18 mouse cellular contexts compared by ENCODE assay signal in the genomic region with DNA sequence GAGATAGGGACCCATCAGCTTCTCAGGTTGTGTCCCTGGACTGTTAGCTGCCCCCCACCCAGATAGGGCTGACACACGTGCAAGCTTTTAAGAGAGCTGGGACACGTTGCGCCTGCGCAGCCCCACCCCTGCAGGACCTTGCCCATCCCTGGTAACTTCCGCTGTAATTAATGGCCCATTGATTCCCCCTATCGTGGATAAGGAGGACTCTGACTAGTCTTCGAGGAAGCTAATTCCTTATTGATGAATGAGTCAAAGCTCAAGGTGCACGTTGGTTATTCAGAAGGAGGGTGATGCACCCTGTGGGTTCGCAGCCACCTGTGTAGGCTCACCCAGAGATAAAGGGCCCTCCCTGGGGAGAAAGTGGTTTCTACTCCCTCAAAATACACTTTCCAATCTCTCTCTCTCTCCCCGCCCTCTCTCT. TPM values are rescaled to one million over a fixed set of nuclear protein-coding genes. Genes with fewer than 3 reads are reported as not detected.
DNase-seq lines count a peak whose midpoint lies in the region; ATAC-seq and TF ChIP-seq lines count a peak whose summit lies in the region.
"Had no signal": no experiment of that assay in that cellular context is flagged by ENCODE, and none has a peak within 500 bp of the region (broad histone marks: within the 10 kb centered on the region; RNA-seq: fewer than 3 reads in every experiment).

No protein-coding gene starts in this region.

- peak; percentile 57 for DNase-seq in kidney, postnatal 0 days (ENCODE audit: low spot score)
- no peak for DNase-seq in kidney, postnatal 36 days
- peak; percentile 76 for DNase-seq in splenic B cell, adult 2 months (ENCODE audit: low read depth, low spot score)
- DNase-seq in embryo, embryonic 10 days (ENCODE audit: low spot score) = no peak
- DNase-seq: adrenal gland, postnatal 36 days; cerebellum, adult 11 months; kidney, adult 11 months; lung, adult 2 months; right cerebral cortex, postnatal 25 days; thymus, postnatal 14 days had no signal

- no peak overlapping the region for H3K4me2 ChIP-seq in kidney, postnatal 0 days (ENCODE audit: low read length)
- H3K4me2 ChIP-seq in intestine, embryonic 16.5 days (ENCODE audit: low read depth, low read length) = peak overlapping the region; percentile 37; the same call in 1 of the 2 replicates
- no peak overlapping the region for H3K4me2 ChIP-seq in hindbrain, embryonic 16.5 days (ENCODE audit: low read length)
- H3K4me2 ChIP-seq: embryonic facial prominence, embryonic 13.5 days; limb, embryonic 13.5 days; midbrain, embryonic 15.5 days had no signal

- no peaks in the 10 kb centered on the region for H3K9me3 ChIP-seq in kidney, postnatal 0 days (replicated peaks; ENCODE audit: low read length)
- H3K9me3 ChIP-seq in E14TG2a.4 (ENCODE audit: low read length) = no peaks in the 10 kb centered on the region
- H3K9me3 ChIP-seq in intestine, embryonic 16.5 days (ENCODE audit: control insufficient read depth, low read length) = no peaks in the 10 kb centered on the region
- no peaks in the 10 kb centered on the region for H3K9me3 ChIP-seq in hindbrain, embryonic 16.5 days (ENCODE audit: control insufficient read depth, low read length)
- H3K9me3 ChIP-seq: embryonic facial prominence, embryonic 13.5 days; limb, embryonic 13.5 days; midbrain, embryonic 15.5 days had no signal

- TF ChIP-seq CTCF in kidney, postnatal 0 days (IDR thresholded peaks at IDR 0.05; ENCODE audit: low read depth) = no peak
- TF ChIP-seq CTCF in E14TG2a.4 (conservative IDR thresholded peaks at IDR 0.05; ENCODE audit: low read length) = no peak

- no peak overlapping the region for H3K9ac ChIP-seq in kidney, postnatal 0 days (ENCODE audit: low read depth, low read length)
- H3K9ac ChIP-seq in intestine, embryonic 16.5 days (ENCODE audit: low read depth, low read length) = no peak overlapping the region
- H3K9ac ChIP-seq in hindbrain, embryonic 16.5 days (ENCODE audit: low read depth, low read length) = no peak overlapping the region
- H3K9ac ChIP-seq: embryonic facial prominence, embryonic 13.5 days; limb, embryonic 13.5 days; midbrain, embryonic 15.5 days had no signal

- ATAC-seq in kidney, postnatal 0 days (replicated peaks; ENCODE audit: low FRiP score, low read depth) = no peak
- ATAC-seq in intestine, embryonic 16.5 days = peak; percentile 85
- no peak for ATAC-seq in hindbrain, embryonic 16.5 days
- ATAC-seq: midbrain, embryonic 15.5 days had no signal

- 52% methylated on average over 10 of the region's 10 CpGs for WGBS in kidney, postnatal 0 days
- WGBS in intestine, embryonic 16.5 days = 52% methylated on average over 10 of the region's 10 CpGs
- WGBS in hindbrain, embryonic 16.5 days = 86% methylated on average over 10 of the region's 10 CpGs

- H3K4me1 ChIP-seq in kidney, postnatal 0 days (replicated peaks; ENCODE audit: insufficient read depth, low read length) = peaks cover 9% of the 10 kb centered on the region
- H3K4me1 ChIP-seq in E14TG2a.4 (replicated peaks; ENCODE audit: low read depth, low read length) = peaks cover 71% of the 10 kb centered on the region
- H3K4me1 ChIP-seq in intestine, embryonic 16.5 days (ENCODE audit: control insufficient read depth, insufficient read depth, low read length) = peaks cover 22% of the 10 kb centered on the region
- peaks cover 7% of the 10 kb centered on the region; the same call in 1 of the 2 replicates for H3K4me1 ChIP-seq in hindbrain, embryonic 16.5 days (ENCODE audit: control insufficient read depth, insufficient read depth, low read depth, low read length)

- peak overlapping the region; percentile 51; the same call in 1 of the 2 replicates for H3K27ac ChIP-seq in kidney, postnatal 0 days
- H3K27ac ChIP-seq in intestine, embryonic 16.5 days (ENCODE audit: low read length) = peak overlapping the region; percentile 73
- no peak overlapping the region for H3K27ac ChIP-seq in hindbrain, embryonic 16.5 days (ENCODE audit: low read depth, low read length)
- H3K27ac ChIP-seq: embryonic facial prominence, embryonic 13.5 days; layer of hippocampus, adult 2 months; left cerebral cortex, adult 2 months; limb, embryonic 13.5 days; midbrain, embryonic 15.5 days had no signal

- H3K4me3 ChIP-seq in kidney, postnatal 0 days (replicated peaks; ENCODE audit: low read depth, low read length) = no peak overlapping the region
- peak overlapping the region; percentile 11; the same call in 1 of the 2 replicates for H3K4me3 ChIP-seq in E14TG2a.4 (replicated peaks; ENCODE audit: low read length)
- no peak overlapping the region for H3K4me3 ChIP-seq in intestine, embryonic 16.5 days (ENCODE audit: low read length)
- H3K4me3 ChIP-seq in hindbrain, embryonic 16.5 days (ENCODE audit: low read length) = no peak overlapping the region
- H3K4me3 ChIP-seq: embryonic facial prominence, embryonic 13.5 days; layer of hippocampus, adult 2 months; left cerebral cortex, adult 2 months; limb, embryonic 13.5 days; midbrain, embryonic 15.5 days had no signal

- no peaks in the 10 kb centered on the region for H3K36me3 ChIP-seq in kidney, postnatal 0 days (ENCODE audit: insufficient read depth, low read length)
- H3K36me3 ChIP-seq in E14TG2a.4 (ENCODE audit: insufficient read depth, low read length) = no peaks in the 10 kb centered on the region
- H3K36me3 ChIP-seq in intestine, embryonic 16.5 days (ENCODE audit: control insufficient read depth, insufficient read depth, low read length) = no peaks in the 10 kb centered on the region
- no peaks in the 10 kb centered on the region for H3K36me3 ChIP-seq in splenic B cell, adult 2 months (ENCODE audit: control insufficient read depth, insufficient read depth, low read length, poor library complexity, severe bottlenecking)
- no peaks in the 10 kb centered on the region for H3K36me3 ChIP-seq in hindbrain, embryonic 16.5 days (ENCODE audit: control insufficient read depth, insufficient read depth, low read length)
- H3K36me3 ChIP-seq: embryonic facial prominence, embryonic 13.5 days; limb, embryonic 13.5 days; midbrain, embryonic 15.5 days had no signal

- no peaks in the 10 kb centered on the region for H3K27me3 ChIP-seq in kidney, postnatal 0 days (ENCODE audit: insufficient read depth, low read length)
- H3K27me3 ChIP-seq in E14TG2a.4 (ENCODE audit: insufficient read depth, low read length) = peaks cover 33% of the 10 kb centered on the region
- H3K27me3 ChIP-seq in intestine, embryonic 16.5 days (replicated peaks; ENCODE audit: control insufficient read depth, insufficient read depth, low read length) = no peaks in the 10 kb centered on the region
- H3K27me3 ChIP-seq in splenic B cell, adult 2 months (ENCODE audit: control insufficient read depth, insufficient read depth, low read length, poor library complexity, severe bottlenecking) = no peaks in the 10 kb centered on the region
- H3K27me3 ChIP-seq in hindbrain, embryonic 16.5 days (replicated peaks; ENCODE audit: control insufficient read depth, insufficient read depth, low read length) = peaks cover 5% of the 10 kb centered on the region; the same call in 1 of the 2 replicates
- H3K27me3 ChIP-seq: midbrain, embryonic 15.5 days had no signal

RNA-seq across cellular contexts. Expression of gene Socs3, which starts 22.8 kb away (rescaled TPM):
- polyA plus RNA-seq in kidney, postnatal 0 days (2015; fragmentation: Nextera tagmentation; extraction: Ambion mirVana) = 11.7 and 14.4 TPM in 2 replicates
- polyA plus RNA-seq in intestine, embryonic 16.5 days (2015; fragmentation: Nextera tagmentation; extraction: Ambion mirVana) = 18.9 and 21.2 TPM in 2 replicates
- polyA plus RNA-seq in hindbrain, embryonic 16.5 days (2015; fragmentation: Nextera tagmentation; extraction: Ambion mirVana) = 7.5 and 8.9 TPM in 2 replicates

RNA-seq across cellular contexts. Expression of gene Pgs1, which starts 39.1 kb away (rescaled TPM):
- polyA plus RNA-seq in kidney, postnatal 0 days (2015; fragmentation: Nextera tagmentation; extraction: Ambion mirVana) = 29.6 and 32.0 TPM in 2 replicates
- polyA plus RNA-seq in intestine, embryonic 16.5 days (2015; fragmentation: Nextera tagmentation; extraction: Ambion mirVana) = 33.9 and 35.7 TPM in 2 replicates
- polyA plus RNA-seq in hindbrain, embryonic 16.5 days (2015; fragmentation: Nextera tagmentation; extraction: Ambion mirVana) = 67.3 and 68.4 TPM in 2 replicates

Comparison
In these comparisons a context has a peak if more than half of its experiments do, and no peak if none do; other contexts are left out.
1. DNase-seq: peak in kidney, postnatal 0 days (single experiment) and splenic B cell, adult 2 months (single experiment); none in kidney, postnatal 36 days (0 of 2) and embryo, embryonic 10 days (single experiment).